Mouse (Mus musculus) embryonic facial prominence, embryonic 14.5 days (tissue): ENCODE results near the gene Ndufs4. TPM values are rescaled to one million over a fixed set of nuclear protein-coding genes. Genes with fewer than 3 reads are reported as not detected.
A peak's percentile ranks its signal among the peaks of the same experiment; 100 is the strongest.

ENCODE experiments used
- ATAC-seq: fragments of 200-750 bp; cut with Nextera tagmentation; 2 replicates; pipeline ENCODE4 v1.8.0; 2017; ENCODE audit warnings: low read depth, moderate number of reproducible peaks, moderate TSS enrichment
- DNase-seq: peaks from one replicate; pipeline ENCODE4 v3.0.0-alpha.2; 2015; ENCODE audit warnings: low spot score
- H3K27ac ChIP-seq: fragments of 300-500 bp; sonication (generic); replicated peaks from 2 replicates; pipeline ENCODE4 v1.5.1; 2014; ENCODE audit warnings: low read depth, mild to moderate bottlenecking, low read length, moderate library complexity
- H3K27me3 ChIP-seq: fragments of 300-500 bp; sonication (generic); replicated peaks from 2 replicates; pipeline ENCODE4 v1.6.1; 2014; ENCODE audit warnings: low read length; ENCODE audit not compliant: control insufficient read depth, insufficient read depth
- H3K36me3 ChIP-seq: fragments of 300-500 bp; sonication (generic); 2 replicates; pipeline ENCODE4 v1.6.1; 2014; ENCODE audit warnings: low read length, mixed read lengths; ENCODE audit not compliant: control insufficient read depth, insufficient read depth
- H3K4me1 ChIP-seq: fragments of 300-500 bp; sonication (generic); 2 replicates; pipeline ENCODE4 v1.6.1; 2014; ENCODE audit warnings: antibody characterized with exemption, low read length; ENCODE audit not compliant: control insufficient read depth, insufficient read depth
- H3K4me2 ChIP-seq: fragments of 300-500 bp; sonication (generic); 2 replicates; pipeline ENCODE4 v1.6.1; 2014; ENCODE audit warnings: low read depth, mild to moderate bottlenecking, low read length, moderate library complexity, mixed read lengths
- H3K4me3 ChIP-seq: fragments of 300-500 bp; sonication (generic); 2 replicates; pipeline ENCODE4 v1.5.1; 2014; ENCODE audit warnings: low read depth, mild to moderate bottlenecking, low read length
- H3K9ac ChIP-seq: fragments of 300-500 bp; sonication (generic); 2 replicates; pipeline ENCODE4 v1.6.1; 2014; ENCODE audit warnings: low read depth, mild to moderate bottlenecking, low read length, moderate library complexity, mixed read lengths
- H3K9me3 ChIP-seq: fragments of 300-500 bp; sonication (generic); 2 replicates; pipeline ENCODE4 v1.6.1; 2016; ENCODE audit warnings: low read length; ENCODE audit not compliant: control insufficient read depth
- WGBS: fragments of 180-500 bp; shearing (Covaris S2); extraction: QIAGEN DNeasy Blood & Tissue Kit; methylation state at CpG from one replicate; pipeline ENCODE4 v1.1.7; 2014; 5-methylcytosine and 5-hydroxymethylcytosine counted together
- polyA plus RNA-seq: library from polyadenylated mRNA; unstranded; fragments of >200 nt; fragmentation: Nextera tagmentation; extraction: Ambion mirVana; gene quantifications from 2 replicates; pipeline ENCODE4 v1.2.1, GENCODE M21; 2014

Gene Ndufs4
- polyA plus RNA-seq, 1 experiment from 2014 or later, result 303 TPM

DNA sequence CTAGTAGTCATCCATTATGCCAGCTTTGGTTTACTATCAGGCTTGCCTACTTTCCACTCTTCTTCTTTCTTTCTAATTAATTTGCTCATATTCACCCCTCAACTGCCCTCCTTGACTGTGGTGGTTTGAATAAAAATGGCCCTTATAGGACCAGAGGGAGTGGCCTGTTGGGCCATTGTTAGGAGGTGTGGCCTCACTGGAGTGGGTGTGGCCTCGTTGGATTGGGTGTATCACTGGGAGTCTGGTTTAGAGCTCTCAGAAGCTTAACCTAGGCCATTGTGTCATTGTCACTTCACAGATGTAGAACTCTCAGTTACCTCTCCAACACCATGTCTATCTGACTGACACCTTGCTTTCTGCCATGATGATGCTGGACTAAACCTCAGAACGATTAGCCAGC lies 10.8 kb upstream of the Ndufs4 start:
- peaks cover 2% of the 10 kb centered on the region; the same call in 1 of the 2 replicates for H3K27me3 ChIP-seq
- H3K36me3 ChIP-seq, result no peaks in the 10 kb centered on the region
- no peak overlapping the region for H3K4me2 ChIP-seq
- no peak overlapping the region for H3K27ac ChIP-seq
- H3K4me1 ChIP-seq, result no peaks in the 10 kb centered on the region
- ATAC-seq (no peak), DNase-seq (no peak)
- no peak overlapping the region for H3K4me3 ChIP-seq
- WGBS, result 73% methylated on average over 2 of the region's 2 CpGs
- H3K9ac ChIP-seq, result no peak overlapping the region
- H3K9me3 ChIP-seq, result no peaks in the 10 kb centered on the region

- 72% methylated on average over 9 of the region's 9 CpGs for WGBS
- H3K27ac ChIP-seq, result no peak overlapping the region
- DNase-seq (no peak), ATAC-seq (no peak)
- H3K27me3 ChIP-seq, result peaks cover 2% of the 10 kb centered on the region; the same call in 1 of the 2 replicates
- no peak overlapping the region for H3K4me2 ChIP-seq
- no peaks in the 10 kb centered on the region for H3K4me1 ChIP-seq
- no peak overlapping the region for H3K9ac ChIP-seq
- H3K4me3 ChIP-seq, result no peak overlapping the region
- H3K36me3 ChIP-seq, result no peaks in the 10 kb centered on the region
- no peaks in the 10 kb centered on the region for H3K9me3 ChIP-seq
These were observed 9.2 kb upstream of the Ndufs4 start for GRCm38 (mm10) chr13:114397281-114397680.

- Histone ChIP-seq H3K4me1 (no peaks in the 10 kb centered on the region), H3K9me3 (no peaks in the 10 kb centered on the region), H3K36me3 (no peaks in the 10 kb centered on the region), H3K4me3 (no peak overlapping the region), H3K9ac (no peak overlapping the region), H3K27ac (no peak overlapping the region), H3K27me3 (peaks cover 2% of the 10 kb centered on the region; the same call in 1 of the 2 replicates), H3K4me2 (no peak overlapping the region)
- 77% methylated on average over 10 of the region's 10 CpGs for WGBS
- no peak for ATAC-seq
- DNase-seq, result no peak
These were observed 8.8 kb upstream of the Ndufs4 start for GRCm38 (mm10) chr13:114396863-114397262.

DNA sequence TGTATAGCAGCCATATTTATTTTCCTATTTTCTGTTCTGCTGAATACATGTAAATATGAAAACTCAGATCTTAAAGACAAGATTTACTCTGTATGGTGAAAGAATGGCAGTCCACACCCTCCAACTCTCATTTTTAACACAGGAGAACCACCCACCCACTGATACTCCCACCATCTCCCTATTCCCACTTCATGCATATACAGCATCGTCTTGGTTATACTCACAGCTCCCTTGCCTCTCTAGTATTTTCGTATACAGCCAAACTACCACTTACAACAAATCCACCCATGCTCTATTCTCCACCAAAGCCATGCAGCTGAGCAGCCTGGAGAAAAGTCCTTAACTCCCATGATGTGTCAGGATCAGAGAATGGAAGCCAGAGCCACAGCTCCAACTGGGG lies 6.7 kb upstream of the Ndufs4 start:
- Histone ChIP-seq H3K9ac (no peak overlapping the region), H3K9me3 (no peaks in the 10 kb centered on the region), H3K4me2 (no peak overlapping the region), H3K36me3 (no peaks in the 10 kb centered on the region), H3K4me3 (no peak overlapping the region), H3K27ac (no peak overlapping the region), H3K4me1 (no peaks in the 10 kb centered on the region), H3K27me3 (peaks cover 2% of the 10 kb centered on the region; the same call in 1 of the 2 replicates)
- no peak for DNase-seq
- WGBS, result 96% methylated on average over 2 of the region's 2 CpGs
- ATAC-seq, result no peak

GRCm38 (mm10) chr13:114392501-114392900 lies 4.4 kb upstream of the Ndufs4 start:
- Histone ChIP-seq H3K9me3 (no peaks in the 10 kb centered on the region), H3K27ac (no peak overlapping the region), H3K27me3 (peaks cover 2% of the 10 kb centered on the region; the same call in 1 of the 2 replicates), H3K9ac (no peak overlapping the region), H3K4me3 (no peak overlapping the region), H3K4me2 (no peak overlapping the region), H3K36me3 (no peaks in the 10 kb centered on the region), H3K4me1 (no peaks in the 10 kb centered on the region)
- no peak for ATAC-seq
- DNase-seq, result peak; percentile 55

DNA sequence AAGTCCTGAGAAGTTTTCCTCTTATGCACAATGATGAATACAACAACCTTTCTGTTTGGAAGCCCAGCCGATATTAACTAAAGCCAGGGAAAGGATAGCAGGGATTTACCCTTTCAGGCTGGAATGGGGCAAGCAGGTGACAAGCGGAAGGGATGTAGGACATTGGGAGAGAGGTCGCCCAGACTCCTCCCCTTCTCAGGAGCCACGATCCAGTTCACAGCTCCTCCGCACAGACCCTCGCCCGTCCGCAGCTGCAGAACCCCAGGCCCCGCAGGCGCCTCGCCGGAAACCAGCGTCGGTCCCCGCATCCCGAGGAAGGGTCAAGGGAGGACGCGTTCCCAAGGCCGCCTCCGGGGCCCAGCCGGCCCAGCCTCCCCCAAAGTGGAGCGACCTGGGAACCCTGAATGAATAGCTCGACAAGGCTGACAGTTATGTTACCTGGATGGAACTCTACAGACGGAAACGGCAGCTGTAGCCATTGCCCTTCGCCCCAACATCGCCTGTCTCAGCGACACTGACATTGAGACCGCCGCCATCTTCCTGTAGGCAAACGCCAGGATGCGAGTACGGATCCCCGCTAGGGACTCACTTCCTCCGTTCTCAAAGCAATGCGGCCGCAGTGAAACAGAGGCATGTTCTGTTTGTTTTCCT lies 412 bp downstream of the Ndufs4 start:
- peak overlapping the region; percentile 75 for H3K4me2 ChIP-seq
- DNase-seq, result peak; percentile 94
- H3K27me3 ChIP-seq, result no peaks in the 10 kb centered on the region
- peaks cover 6% of the 10 kb centered on the region for H3K4me1 ChIP-seq
- peak overlapping the region; percentile 94 for H3K4me3 ChIP-seq
- peak overlapping the region; percentile 93 for H3K9ac ChIP-seq
- H3K36me3 ChIP-seq, result peaks cover 4% of the 10 kb centered on the region; the same call in 1 of the 2 replicates
- peaks cover 6% of the 10 kb centered on the region; the same call in 1 of the 2 replicates for H3K9me3 ChIP-seq
- peak overlapping the region; percentile 79 for H3K27ac ChIP-seq
- ATAC-seq, result peak; percentile 91
- WGBS, result under 1% methylated on average over 36 of the region's 37 CpGs

DNA sequence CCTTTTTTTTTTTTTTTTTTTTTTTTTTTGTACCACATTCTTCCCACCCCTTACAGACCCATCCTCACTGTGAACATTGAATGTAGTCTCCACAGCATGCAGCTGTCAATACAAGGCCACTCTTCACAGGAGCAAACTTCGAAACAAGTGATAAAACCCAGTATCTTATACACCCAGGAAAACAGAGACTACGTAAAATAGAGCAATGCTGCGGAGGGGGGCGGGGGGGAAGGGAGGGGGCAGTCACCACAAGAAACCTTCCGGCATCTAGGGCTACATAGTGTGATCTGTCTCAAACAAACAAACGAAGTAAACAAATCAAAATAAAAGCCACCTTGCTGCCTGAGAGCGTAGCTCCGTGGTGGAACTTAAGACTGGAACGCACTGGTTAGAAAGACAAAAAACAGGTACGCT lies 977 bp downstream of the Ndufs4 start:
- Histone ChIP-seq H3K9me3 (peaks cover 9% of the 10 kb centered on the region; the same call in 1 of the 2 replicates), H3K4me3 (peak overlapping the region; percentile 94), H3K9ac (peak overlapping the region; percentile 93), H3K4me1 (peaks cover 6% of the 10 kb centered on the region), H3K27ac (peak overlapping the region; percentile 79; the same call in 1 of the 2 replicates), H3K4me2 (peak overlapping the region; percentile 75), H3K36me3 (peaks cover 9% of the 10 kb centered on the region; the same call in 1 of the 2 replicates), H3K27me3 (no peaks in the 10 kb centered on the region)
- no peak for DNase-seq
- WGBS, result 5% methylated on average over 10 of the region's 10 CpGs
- ATAC-seq, result 0 out of 2 replicates have a peak, but pooled peaks have one; percentile 10

DNA sequence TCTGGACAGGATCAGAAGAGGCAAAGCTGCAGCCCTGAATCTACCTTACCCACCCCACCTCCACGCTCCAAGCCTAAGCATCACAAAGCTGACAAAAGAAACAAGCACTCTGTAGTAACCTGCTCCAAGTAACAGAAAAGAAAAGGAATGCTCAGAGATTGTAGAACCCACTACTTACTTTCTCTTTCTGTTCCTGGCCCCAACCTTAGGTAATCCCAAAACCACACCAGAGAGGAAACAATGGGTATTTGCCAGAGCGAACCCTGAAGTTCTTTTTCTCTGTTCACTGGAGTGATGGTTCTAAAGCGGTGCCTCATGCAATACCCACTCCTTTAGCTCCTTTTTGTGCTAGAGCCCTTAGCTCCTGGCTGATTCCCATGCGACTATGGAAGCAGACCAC lies 11.5 kb downstream of the Ndufs4 start:
- Histone ChIP-seq H3K9ac (no peak overlapping the region), H3K4me3 (no peak overlapping the region), H3K36me3 (peaks cover 25% of the 10 kb centered on the region), H3K27ac (no peak overlapping the region), H3K27me3 (no peaks in the 10 kb centered on the region), H3K4me2 (no peak overlapping the region), H3K4me1 (no peaks in the 10 kb centered on the region), H3K9me3 (peaks cover 15% of the 10 kb centered on the region; the same call in 1 of the 2 replicates)
- ATAC-seq, result no peak
- DNase-seq, result no peak
- 91% methylated on average over 4 of the region's 4 CpGs for WGBS

- 69% methylated on average over 3 of the region's 3 CpGs for WGBS
- H3K36me3 ChIP-seq, result no peaks in the 10 kb centered on the region
- no peaks in the 10 kb centered on the region for H3K9me3 ChIP-seq
- DNase-seq (no peak), ATAC-seq (no peak)
- no peaks in the 10 kb centered on the region for H3K27me3 ChIP-seq
- H3K9ac ChIP-seq, result no peak overlapping the region
- no peak overlapping the region for H3K27ac ChIP-seq
- H3K4me3 ChIP-seq, result no peak overlapping the region
- no peaks in the 10 kb centered on the region for H3K4me1 ChIP-seq
- no peak overlapping the region for H3K4me2 ChIP-seq
These were observed 26.0 kb downstream of the Ndufs4 start for GRCm38 (mm10) chr13:114362086-114362485.
